Mouse (Mus musculus): ENCODE data around the gene Crnkl1. TPM values are rescaled to one million over a fixed set of nuclear protein-coding genes. Genes with fewer than 3 reads are reported as not detected.
"Not testable (repeated sequence)": the region's sequence is repeated elsewhere in the genome, so short reads cannot be mapped to it uniquely, and the experiment has no call there.

Crnkl1 gene
- polyA plus RNA-seq, 1 experiment = 20.2 TPM

DNA sequence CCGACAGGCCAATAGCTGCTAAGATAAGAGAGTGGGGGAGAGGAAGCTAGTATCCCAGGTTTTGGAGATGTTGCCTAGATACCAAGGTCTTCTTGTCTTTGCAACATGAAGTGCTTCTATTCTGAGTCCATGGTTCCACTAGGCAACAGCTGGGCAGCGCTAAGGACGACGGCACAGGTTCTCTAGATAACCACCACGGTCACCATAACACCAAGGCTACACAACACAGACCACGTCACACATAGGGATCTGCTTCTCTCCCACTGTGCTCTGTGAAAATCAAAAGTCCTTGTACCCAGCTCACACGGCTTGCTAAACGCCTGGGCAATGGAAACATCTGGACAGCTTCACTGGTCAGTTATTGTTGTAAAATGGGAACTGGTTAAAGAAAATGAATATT, 2.2 kb upstream of the Crnkl1 start:
- no peak overlapping the region for H3K4me3 ChIP-seq (ENCODE audit: control insufficient read depth, insufficient read depth, low read length)
- DNase-seq = no peak
- WGBS = 82% methylated on average over 8 of the region's 8 CpGs

DNA sequence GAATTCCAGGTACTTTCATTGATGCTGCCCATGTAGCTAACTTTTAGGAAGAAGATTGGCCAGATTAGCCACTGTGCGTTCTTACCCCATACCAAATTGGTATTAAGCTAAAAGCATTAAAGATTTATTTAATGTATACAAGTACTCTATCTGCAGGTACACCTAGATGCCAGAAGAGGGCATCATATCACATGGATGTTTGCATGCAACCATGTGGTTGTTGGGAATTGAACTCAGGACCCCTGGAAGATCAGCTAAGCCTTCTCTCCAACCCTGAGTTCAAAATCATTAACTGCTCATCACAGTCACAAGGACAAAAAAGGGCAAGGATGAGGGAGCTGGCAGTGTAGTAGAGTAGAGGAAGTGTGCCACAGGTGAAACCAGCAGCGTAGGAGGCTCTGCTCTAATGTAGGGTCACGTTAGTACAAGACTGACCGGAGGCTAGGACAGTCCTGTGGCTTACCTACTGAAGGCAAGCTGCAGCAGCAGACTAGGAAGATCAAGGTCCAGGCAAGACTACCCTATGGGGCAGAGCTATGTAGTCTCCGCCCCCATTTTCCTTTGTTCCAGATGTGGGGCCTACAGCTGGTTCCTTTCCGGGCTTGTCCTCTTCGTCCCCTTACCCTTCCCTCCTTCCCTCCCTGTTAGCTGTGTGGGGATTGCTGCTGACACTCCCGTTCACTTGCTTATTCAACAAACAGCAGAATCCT, 13.7 kb downstream of the Crnkl1 start:
- no peak for DNase-seq
- H3K4me1 ChIP-seq (replicated peaks; ENCODE audit: control insufficient read depth, insufficient read depth, low read length) = no peaks in the 10 kb centered on the region
- no peak overlapping the region for H3K27ac ChIP-seq (ENCODE audit: control insufficient read depth, insufficient read depth, low read length)
- no peak for TF ChIP-seq CTCF (IDR thresholded peaks at IDR 0.05; ENCODE audit: borderline replicate concordance, control insufficient read depth, extremely low read depth, insufficient read depth, low read length, poor library complexity)
- TF ChIP-seq POLR2A (IDR thresholded peaks at IDR 0.05; ENCODE audit: control insufficient read depth, extremely low read depth, insufficient read depth, low read length, poor library complexity) = no peak
- WGBS = 96% methylated on average over 8 of the region's 8 CpGs
- H3K27me3 ChIP-seq (ENCODE audit: control insufficient read depth, insufficient read depth, low read length) = no peaks in the 10 kb centered on the region
- peaks cover 78% of the 10 kb centered on the region for H3K36me3 ChIP-seq (ENCODE audit: control insufficient read depth, insufficient read depth, low read length)
- no peak overlapping the region for H3K4me3 ChIP-seq (ENCODE audit: control insufficient read depth, insufficient read depth, low read length)

More for the DNA sequence above, 2.2 kb upstream of the Crnkl1 start:
- H3K4me1 ChIP-seq (replicated peaks; ENCODE audit: control insufficient read depth, insufficient read depth, low read length) = peaks cover 3% of the 10 kb centered on the region
- peaks cover 7% of the 10 kb centered on the region; the same call in 1 of the 2 replicates for H3K36me3 ChIP-seq (ENCODE audit: control insufficient read depth, insufficient read depth, low read length)
- no peak overlapping the region for H3K27ac ChIP-seq (ENCODE audit: control insufficient read depth, insufficient read depth, low read length)
- 0 out of 2 replicates have a peak, but pooled peaks cover 2% of the 10 kb centered on the region for H3K27me3 ChIP-seq (ENCODE audit: control insufficient read depth, insufficient read depth, low read length)
- TF ChIP-seq POLR2A (IDR thresholded peaks at IDR 0.05; ENCODE audit: control insufficient read depth, extremely low read depth, insufficient read depth, low read length, poor library complexity) (no peak), CTCF (IDR thresholded peaks at IDR 0.05; ENCODE audit: borderline replicate concordance, control insufficient read depth, extremely low read depth, insufficient read depth, low read length, poor library complexity) (no peak)

DNA sequence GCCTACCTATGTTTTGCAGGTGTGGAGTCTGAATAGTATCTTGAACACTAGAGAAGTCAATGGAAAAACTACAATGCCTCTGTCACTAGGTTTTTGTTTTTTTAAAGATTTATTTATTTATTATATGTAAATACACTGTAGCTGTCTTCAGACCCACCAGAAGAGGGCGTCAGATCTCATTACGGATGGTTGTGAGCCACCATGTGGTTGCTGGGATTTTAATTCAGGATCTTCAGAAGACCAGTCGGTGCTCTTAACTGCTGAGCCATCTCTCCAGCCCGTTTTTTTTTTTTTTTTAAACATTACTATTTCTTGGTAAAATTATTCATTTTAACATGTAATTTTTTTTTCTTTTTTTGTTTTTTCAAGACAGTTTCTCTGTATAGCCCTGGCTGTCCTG, 28.9 kb downstream of the Crnkl1 start:
- WGBS = 66% methylated on average over 4 of the region's 4 CpGs
- peaks cover 23% of the 10 kb centered on the region for H3K36me3 ChIP-seq (ENCODE audit: control insufficient read depth, insufficient read depth, low read length)
- H3K4me1 ChIP-seq (replicated peaks; ENCODE audit: control insufficient read depth, insufficient read depth, low read length); H3K27me3 ChIP-seq (ENCODE audit: control insufficient read depth, insufficient read depth, low read length); DNase-seq; H3K27ac ChIP-seq (ENCODE audit: control insufficient read depth, insufficient read depth, low read length); H3K4me3 ChIP-seq (ENCODE audit: control insufficient read depth, insufficient read depth, low read length): not testable (repeated sequence)

DNA sequence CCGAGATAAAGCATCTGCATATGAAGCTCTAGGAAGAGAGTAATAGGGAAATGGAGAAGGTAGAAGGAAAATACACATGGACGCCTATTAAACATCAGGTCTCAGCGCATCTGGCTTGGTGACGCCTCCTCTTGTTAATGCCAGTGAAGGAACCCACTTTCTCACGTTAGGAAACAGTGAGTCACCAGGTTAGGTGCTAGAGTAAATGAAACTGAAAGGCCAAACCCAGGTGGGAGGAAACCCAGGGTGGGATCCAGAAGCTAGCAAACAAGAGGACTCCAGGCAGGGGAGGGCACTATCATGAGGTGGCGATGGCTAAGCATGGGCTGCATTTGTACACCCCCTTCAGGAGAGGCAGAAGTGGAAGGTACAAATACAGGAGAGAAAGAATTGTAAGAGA, 29.7 kb downstream of the Crnkl1 start:
- TF ChIP-seq POLR2A (IDR thresholded peaks at IDR 0.05; ENCODE audit: control insufficient read depth, extremely low read depth, insufficient read depth, low read length, poor library complexity) = no peak
- TF ChIP-seq CTCF (IDR thresholded peaks at IDR 0.05; ENCODE audit: borderline replicate concordance, control insufficient read depth, extremely low read depth, insufficient read depth, low read length, poor library complexity) = no peak
- 75% methylated on average over 6 of the region's 6 CpGs for WGBS
- H3K27ac ChIP-seq (ENCODE audit: control insufficient read depth, insufficient read depth, low read length) = no peak overlapping the region
- H3K36me3 ChIP-seq (ENCODE audit: control insufficient read depth, insufficient read depth, low read length) = peaks cover 15% of the 10 kb centered on the region
- H3K4me1 ChIP-seq (replicated peaks; ENCODE audit: control insufficient read depth, insufficient read depth, low read length) = peaks cover 4% of the 10 kb centered on the region
- no peak overlapping the region for H3K4me3 ChIP-seq (ENCODE audit: control insufficient read depth, insufficient read depth, low read length)
- DNase-seq = no peak
- no peaks in the 10 kb centered on the region for H3K27me3 ChIP-seq (ENCODE audit: control insufficient read depth, insufficient read depth, low read length)

DNA sequence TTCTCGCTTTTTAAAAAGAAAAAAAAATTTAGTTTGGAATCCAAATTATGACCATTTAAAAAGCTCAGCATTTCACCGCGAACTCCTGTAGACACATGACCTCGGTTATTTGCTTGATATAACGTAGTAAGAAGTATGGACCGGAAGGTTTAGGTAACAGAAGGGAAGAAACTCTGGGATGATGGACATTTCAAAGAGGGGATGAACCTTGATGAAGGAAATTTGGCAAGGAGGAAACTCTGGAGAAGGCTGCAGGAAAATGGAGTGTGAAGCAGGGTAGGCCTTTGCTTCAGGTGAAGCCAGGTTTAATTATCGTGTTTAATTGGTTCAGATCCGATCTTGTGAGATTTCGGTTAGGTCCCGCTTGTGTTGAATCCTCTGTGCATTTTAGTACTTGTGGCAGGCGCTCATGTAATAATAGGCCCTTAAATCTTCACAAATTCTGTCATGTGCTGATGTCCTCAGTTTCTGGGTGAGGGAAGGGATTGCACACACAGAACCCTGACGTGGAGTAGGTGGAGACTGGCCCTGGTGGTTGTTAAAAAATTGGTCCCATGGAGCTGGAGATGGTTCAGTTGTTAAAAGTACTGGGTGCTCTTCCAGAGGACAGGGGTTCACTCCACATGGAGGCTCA, 30.7 kb downstream of the Crnkl1 start:
- peaks cover 4% of the 10 kb centered on the region for H3K4me1 ChIP-seq (replicated peaks; ENCODE audit: control insufficient read depth, insufficient read depth, low read length)
- no peak for TF ChIP-seq POLR2A (IDR thresholded peaks at IDR 0.05; ENCODE audit: control insufficient read depth, extremely low read depth, insufficient read depth, low read length, poor library complexity)
- no peak for TF ChIP-seq CTCF (IDR thresholded peaks at IDR 0.05; ENCODE audit: borderline replicate concordance, control insufficient read depth, extremely low read depth, insufficient read depth, low read length, poor library complexity)
- WGBS = 39% methylated on average over 12 of the region's 12 CpGs
- no peaks in the 10 kb centered on the region for H3K27me3 ChIP-seq (ENCODE audit: control insufficient read depth, insufficient read depth, low read length)
- peaks cover 7% of the 10 kb centered on the region; the same call in 1 of the 2 replicates for H3K36me3 ChIP-seq (ENCODE audit: control insufficient read depth, insufficient read depth, low read length)
- no peak overlapping the region for H3K4me3 ChIP-seq (ENCODE audit: control insufficient read depth, insufficient read depth, low read length)
- H3K27ac ChIP-seq (ENCODE audit: control insufficient read depth, insufficient read depth, low read length) = no peak overlapping the region
- no peak for DNase-seq

DNA sequence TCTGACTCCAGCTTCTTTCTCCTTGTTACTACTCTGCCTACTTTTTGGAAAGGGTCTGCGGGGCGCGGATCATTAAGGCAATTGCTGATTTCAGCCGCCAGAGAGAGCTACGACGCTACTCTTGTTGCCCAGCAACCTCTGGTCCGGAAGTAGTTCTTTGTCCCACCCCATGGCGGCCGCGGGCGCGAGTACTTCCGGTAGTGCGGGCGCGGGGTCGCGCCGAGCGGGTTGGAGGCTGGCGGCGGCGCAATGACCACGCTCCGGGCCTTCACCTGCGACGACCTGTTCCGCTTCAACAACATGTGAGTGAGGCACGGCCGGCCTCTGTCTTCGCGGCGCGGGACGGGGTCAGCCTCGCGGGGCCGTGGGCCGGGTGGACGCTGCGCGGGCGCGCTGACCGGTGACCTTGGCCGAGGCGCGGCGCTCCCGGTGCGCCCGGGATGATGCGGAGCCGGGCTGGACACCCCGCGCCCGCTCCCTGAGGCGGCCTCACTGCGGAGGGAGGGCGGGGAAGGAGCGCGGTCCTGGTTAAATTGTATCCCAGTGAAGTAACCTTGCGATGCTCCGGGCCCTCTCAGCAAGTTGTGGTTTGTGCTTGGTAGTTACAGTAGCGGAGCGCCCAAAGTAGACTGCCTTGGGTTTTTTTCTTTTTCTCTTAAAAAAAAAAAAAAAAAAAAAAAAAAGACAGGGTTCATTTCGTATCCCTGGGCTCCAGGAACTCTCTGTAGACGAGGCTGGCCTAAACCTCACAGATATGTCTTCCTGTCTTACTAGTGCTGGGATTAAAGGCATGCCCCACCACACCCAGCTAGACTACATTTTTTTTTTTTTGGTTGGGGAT, 31.5 kb downstream of the Crnkl1 start:
- Histone ChIP-seq H3K27me3 (ENCODE audit: control insufficient read depth, insufficient read depth, low read length) (no peaks in the 10 kb centered on the region), H3K4me1 (replicated peaks; ENCODE audit: control insufficient read depth, insufficient read depth, low read length) (peaks cover 4% of the 10 kb centered on the region), H3K36me3 (ENCODE audit: control insufficient read depth, insufficient read depth, low read length) (0 out of 2 replicates have a peak, but pooled peaks cover 3% of the 10 kb centered on the region), H3K4me3 (ENCODE audit: control insufficient read depth, insufficient read depth, low read length) (peak overlapping the region; percentile 72), H3K27ac (ENCODE audit: control insufficient read depth, insufficient read depth, low read length) (no peak overlapping the region)
- under 1% methylated on average over 68 of the region's 68 CpGs for WGBS
- TF ChIP-seq CTCF (IDR thresholded peaks at IDR 0.05; ENCODE audit: borderline replicate concordance, control insufficient read depth, extremely low read depth, insufficient read depth, low read length, poor library complexity) = peak; percentile 68; the same call in 1 of the 2 replicates
- peak; percentile 73 for TF ChIP-seq POLR2A (IDR thresholded peaks at IDR 0.05; ENCODE audit: control insufficient read depth, extremely low read depth, insufficient read depth, low read length, poor library complexity)
- DNase-seq = peak; percentile 90

Measured in thymus, adult 2 months (tissue).